Mouse (Mus musculus) monocyte, adult 2 months (primary cell): ENCODE measurements around the gene Lmbrd1.
"Not testable (repeated sequence)": the region's sequence is repeated elsewhere in the genome, so short reads cannot be mapped to it uniquely, and the experiment has no call there.

Source experiments
- DNase-seq, 2 experiments: peaks; one replicate each; pipeline ENCODE4 v3.0.0; 2022; ENCODE audit warnings: low spot score in 2 of 2, low read depth in 1 of 2

Gene Lmbrd1

GRCm38 (mm10) chr1:24720209-24720608 lies 41.8 kb downstream of the Lmbrd1 start:
- no peak for DNase-seq

GRCm38 (mm10) chr1:24729784-24730183 lies 51.4 kb downstream of the Lmbrd1 start:
- no peak for DNase-seq

- no peak for DNase-seq
Measured at GRCm38 (mm10) chr1:24732286-24732685, 53.9 kb downstream of the Lmbrd1 start.

GRCm38 (mm10) chr1:24734866-24735265 lies 56.4 kb downstream of the Lmbrd1 start:
- no peak for DNase-seq

- no peak for DNase-seq
Measured at GRCm38 (mm10) chr1:24740903-24741302, 62.5 kb downstream of the Lmbrd1 start.

- no peak for DNase-seq
Measured at GRCm38 (mm10) chr1:24741552-24741951, 63.1 kb downstream of the Lmbrd1 start.

- no peak for DNase-seq
Measured at GRCm38 (mm10) chr1:24743191-24743924, 64.9 kb downstream of the Lmbrd1 start.

- DNase-seq, result no peak
Measured at GRCm38 (mm10) chr1:24752715-24753114, 74.3 kb downstream of the Lmbrd1 start.

GRCm38 (mm10) chr1:24758516-24758915 lies 80.1 kb downstream of the Lmbrd1 start:
- no peak for DNase-seq

GRCm38 (mm10) chr1:24766466-24766865 lies 88.0 kb downstream of the Lmbrd1 start:
- DNase-seq, result no peak

- DNase-seq, result not testable (repeated sequence)
Measured at GRCm38 (mm10) chr1:24767197-24767596, 88.8 kb downstream of the Lmbrd1 start.

- no peak for DNase-seq
Measured at GRCm38 (mm10) chr1:24773642-24774041, 95.2 kb downstream of the Lmbrd1 start.

- no peak for DNase-seq
Measured at GRCm38 (mm10) chr1:24776576-24776975, 98.1 kb downstream of the Lmbrd1 start.

GRCm38 (mm10) chr1:24793168-24793567 lies 114.7 kb downstream of the Lmbrd1 start:
- no peak for DNase-seq

GRCm38 (mm10) chr1:24807971-24808370 lies 129.5 kb downstream of the Lmbrd1 start:
- not testable (repeated sequence) for DNase-seq
